Mouse (Mus musculus): ENCODE results near the gene Dusp22. TPM values are rescaled to one million over a fixed set of nuclear protein-coding genes. Genes with fewer than 3 reads are reported as not detected.

The Dusp22 gene
- polyA plus RNA-seq, 1 experiment from 2014 or later: 27.1 TPM

DNA sequence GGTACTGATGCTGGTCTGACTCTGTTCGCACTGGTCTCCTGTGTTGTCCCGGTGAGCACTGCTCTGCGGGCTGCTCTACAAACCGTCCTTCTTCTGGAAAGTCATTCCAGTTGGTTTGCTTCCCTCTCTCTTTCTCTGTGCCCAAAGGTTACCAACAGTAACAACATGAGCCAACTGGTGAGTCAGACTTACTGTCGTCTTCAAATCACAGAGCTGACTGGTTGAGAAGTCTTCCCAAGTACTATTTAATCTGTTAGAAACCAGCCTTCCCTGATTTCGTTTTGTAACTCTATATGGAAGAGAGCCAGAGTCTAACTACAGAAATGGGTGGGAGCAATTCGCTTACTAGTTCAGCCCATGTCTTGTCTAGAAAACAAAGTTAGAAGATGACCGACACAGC lies 5.5 kb downstream of the Dusp22 start:
- Histone ChIP-seq H3K27ac (ENCODE audit: low read length) (no peak overlapping the region), H3K36me3 (ENCODE audit: control insufficient read depth, insufficient read depth, low read length) (no peaks in the 10 kb centered on the region), H3K4me3 (ENCODE audit: low read depth, low read length) (no peak overlapping the region), H3K4me1 (ENCODE audit: control insufficient read depth, insufficient read depth, low read length) (peaks cover 3% of the 10 kb centered on the region), H3K27me3 (ENCODE audit: control insufficient read depth, insufficient read depth, low read depth, low read length) (no peaks in the 10 kb centered on the region), H3K9ac (ENCODE audit: low read depth, low read length) (no peak overlapping the region), H3K4me2 (ENCODE audit: low read length) (no peak overlapping the region), H3K9me3 (replicated peaks; ENCODE audit: control insufficient read depth, low read length, poor library complexity, severe bottlenecking) (no peaks in the 10 kb centered on the region)
- WGBS: 96% methylated on average over 8 of the region's 8 CpGs
- ATAC-seq: no peak

DNA sequence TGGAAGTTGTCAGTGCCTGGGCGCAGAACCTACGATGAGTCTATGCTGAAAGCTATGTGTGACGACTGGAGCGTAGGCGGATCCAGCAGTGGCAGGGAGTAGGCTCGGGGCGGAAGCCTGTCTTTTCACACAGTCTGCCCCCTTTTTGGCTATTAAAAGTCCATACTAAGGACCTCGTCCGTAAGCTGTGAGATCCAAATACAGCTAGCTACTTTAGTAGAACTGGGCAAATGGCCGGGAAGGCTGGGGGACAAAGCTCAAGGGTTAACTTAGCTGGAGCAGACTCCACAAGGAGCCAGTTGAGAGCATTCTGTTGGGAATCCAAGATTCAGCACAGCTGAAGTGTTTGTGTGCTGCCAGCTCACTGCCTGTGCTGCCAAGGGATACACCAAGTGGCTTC lies 6.7 kb downstream of the Dusp22 start:
- no peaks in the 10 kb centered on the region for H3K9me3 ChIP-seq (replicated peaks; ENCODE audit: control insufficient read depth, low read length, poor library complexity, severe bottlenecking)
- no peak overlapping the region for H3K27ac ChIP-seq (ENCODE audit: low read length)
- no peaks in the 10 kb centered on the region for H3K36me3 ChIP-seq (ENCODE audit: control insufficient read depth, insufficient read depth, low read length)
- H3K9ac ChIP-seq (ENCODE audit: low read depth, low read length): no peak overlapping the region
- 95% methylated on average over 10 of the region's 10 CpGs for WGBS
- H3K4me3 ChIP-seq (ENCODE audit: low read depth, low read length): no peak overlapping the region
- H3K27me3 ChIP-seq (ENCODE audit: control insufficient read depth, insufficient read depth, low read depth, low read length): no peaks in the 10 kb centered on the region
- H3K4me1 ChIP-seq (ENCODE audit: control insufficient read depth, insufficient read depth, low read length): no peaks in the 10 kb centered on the region
- ATAC-seq: no peak
- H3K4me2 ChIP-seq (ENCODE audit: low read length): no peak overlapping the region

GRCm38 (mm10) chr13:30668301-30668700 lies 8.5 kb downstream of the Dusp22 start:
- H3K4me3 ChIP-seq (ENCODE audit: low read depth, low read length): no peak overlapping the region

DNA sequence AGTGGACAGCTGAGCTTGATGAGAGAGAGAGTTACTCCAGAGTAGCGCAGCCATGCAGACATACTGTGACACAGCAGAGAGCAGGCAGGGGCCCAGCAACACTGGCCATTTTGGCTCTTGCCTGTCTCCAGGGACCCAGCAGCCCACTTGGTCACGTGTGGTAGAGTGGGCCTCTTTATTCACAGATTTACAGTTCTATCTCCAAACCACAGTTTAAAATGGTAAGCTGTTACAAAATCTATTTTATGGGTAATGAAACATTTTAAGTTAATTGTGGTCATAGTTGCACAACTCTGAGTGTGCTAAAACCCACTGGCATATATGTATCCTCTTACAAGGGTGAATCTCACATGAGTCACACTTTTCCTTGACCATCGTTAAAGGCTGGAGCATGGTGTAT lies 9.5 kb downstream of the Dusp22 start:
- WGBS: 92% methylated on average over 3 of the region's 3 CpGs
- no peak overlapping the region for H3K4me3 ChIP-seq (ENCODE audit: low read depth, low read length)
- no peak overlapping the region for H3K27ac ChIP-seq (ENCODE audit: low read length)
- H3K9me3 ChIP-seq (replicated peaks; ENCODE audit: control insufficient read depth, low read length, poor library complexity, severe bottlenecking): no peaks in the 10 kb centered on the region
- H3K27me3 ChIP-seq (ENCODE audit: control insufficient read depth, insufficient read depth, low read depth, low read length): no peaks in the 10 kb centered on the region
- H3K9ac ChIP-seq (ENCODE audit: low read depth, low read length): no peak overlapping the region
- H3K36me3 ChIP-seq (ENCODE audit: control insufficient read depth, insufficient read depth, low read length): peaks cover 3% of the 10 kb centered on the region; the same call in 1 of the 2 replicates
- ATAC-seq: no peak
- no peak overlapping the region for H3K4me2 ChIP-seq (ENCODE audit: low read length)
- H3K4me1 ChIP-seq (ENCODE audit: control insufficient read depth, insufficient read depth, low read length): no peaks in the 10 kb centered on the region

More at GRCm38 (mm10) chr13:30668301-30668700, 8.5 kb downstream of the Dusp22 start:
- Histone ChIP-seq H3K9ac (ENCODE audit: low read depth, low read length) (no peak overlapping the region), H3K36me3 (ENCODE audit: control insufficient read depth, insufficient read depth, low read length) (peaks cover 2% of the 10 kb centered on the region; the same call in 1 of the 2 replicates), H3K4me2 (ENCODE audit: low read length) (no peak overlapping the region), H3K27me3 (ENCODE audit: control insufficient read depth, insufficient read depth, low read depth, low read length) (no peaks in the 10 kb centered on the region), H3K9me3 (replicated peaks; ENCODE audit: control insufficient read depth, low read length, poor library complexity, severe bottlenecking) (no peaks in the 10 kb centered on the region), H3K4me1 (ENCODE audit: control insufficient read depth, insufficient read depth, low read length) (no peaks in the 10 kb centered on the region), H3K27ac (ENCODE audit: low read length) (no peak overlapping the region)
- WGBS: 89% methylated on average over 5 of the region's 5 CpGs
- no peak for ATAC-seq

GRCm38 (mm10) chr13:30673878-30674277 lies 14.1 kb downstream of the Dusp22 start:
- Histone ChIP-seq H3K9ac (ENCODE audit: low read depth, low read length) (no peak overlapping the region), H3K27ac (ENCODE audit: low read length) (no peak overlapping the region), H3K4me1 (ENCODE audit: control insufficient read depth, insufficient read depth, low read length) (no peaks in the 10 kb centered on the region), H3K9me3 (replicated peaks; ENCODE audit: control insufficient read depth, low read length, poor library complexity, severe bottlenecking) (no peaks in the 10 kb centered on the region), H3K36me3 (ENCODE audit: control insufficient read depth, insufficient read depth, low read length) (peaks cover 9% of the 10 kb centered on the region; the same call in 1 of the 2 replicates), H3K27me3 (ENCODE audit: control insufficient read depth, insufficient read depth, low read depth, low read length) (no peaks in the 10 kb centered on the region), H3K4me3 (ENCODE audit: low read depth, low read length) (no peak overlapping the region), H3K4me2 (ENCODE audit: low read length) (no peak overlapping the region)
- ATAC-seq: no peak
- WGBS: 92% methylated on average over 5 of the region's 5 CpGs

DNA sequence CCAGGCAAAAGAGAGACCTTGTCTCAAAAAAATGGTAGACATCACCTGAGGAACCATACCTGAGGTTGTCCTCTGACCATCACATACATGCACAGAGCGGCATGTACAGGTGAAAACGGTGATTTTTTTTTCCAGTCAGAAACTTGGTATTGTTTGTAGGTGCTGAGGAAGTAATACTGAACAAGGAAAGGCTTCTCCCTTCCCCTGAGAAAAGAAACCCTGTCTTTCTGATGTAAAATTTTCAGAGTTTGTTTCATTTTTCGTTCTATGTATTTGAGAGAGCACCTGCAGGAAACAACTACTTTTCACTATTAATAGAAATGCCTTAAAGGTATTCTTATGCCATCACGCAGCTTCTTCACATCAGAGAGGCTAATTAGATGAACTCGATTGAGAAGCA lies 19.0 kb downstream of the Dusp22 start:
- Histone ChIP-seq H3K27me3 (ENCODE audit: control insufficient read depth, insufficient read depth, low read depth, low read length) (no peaks in the 10 kb centered on the region), H3K27ac (ENCODE audit: low read length) (no peak overlapping the region), H3K4me3 (ENCODE audit: low read depth, low read length) (no peak overlapping the region), H3K9ac (ENCODE audit: low read depth, low read length) (no peak overlapping the region), H3K9me3 (replicated peaks; ENCODE audit: control insufficient read depth, low read length, poor library complexity, severe bottlenecking) (no peaks in the 10 kb centered on the region), H3K4me2 (ENCODE audit: low read length) (no peak overlapping the region), H3K36me3 (ENCODE audit: control insufficient read depth, insufficient read depth, low read length) (peaks cover 9% of the 10 kb centered on the region; the same call in 1 of the 2 replicates), H3K4me1 (ENCODE audit: control insufficient read depth, insufficient read depth, low read length) (no peaks in the 10 kb centered on the region)
- WGBS: 93% methylated on average over 5 of the region's 5 CpGs
- no peak for ATAC-seq

GRCm38 (mm10) chr13:30681866-30682265 lies 22.1 kb downstream of the Dusp22 start:
- H3K27ac ChIP-seq (ENCODE audit: low read length): no peak overlapping the region
- no peaks in the 10 kb centered on the region for H3K27me3 ChIP-seq (ENCODE audit: control insufficient read depth, insufficient read depth, low read depth, low read length)
- no peak overlapping the region for H3K4me2 ChIP-seq (ENCODE audit: low read length)
- no peak for ATAC-seq
- H3K4me1 ChIP-seq (ENCODE audit: control insufficient read depth, insufficient read depth, low read length): no peaks in the 10 kb centered on the region
- no peak overlapping the region for H3K4me3 ChIP-seq (ENCODE audit: low read depth, low read length)
- peaks cover 4% of the 10 kb centered on the region; the same call in 1 of the 2 replicates for H3K36me3 ChIP-seq (ENCODE audit: control insufficient read depth, insufficient read depth, low read length)
- no peaks in the 10 kb centered on the region for H3K9me3 ChIP-seq (replicated peaks; ENCODE audit: control insufficient read depth, low read length, poor library complexity, severe bottlenecking)
- 56% methylated on average over 4 of the region's 4 CpGs for WGBS
- H3K9ac ChIP-seq (ENCODE audit: low read depth, low read length): no peak overlapping the region

- no peaks in the 10 kb centered on the region for H3K27me3 ChIP-seq (ENCODE audit: control insufficient read depth, insufficient read depth, low read depth, low read length)
- no peak overlapping the region for H3K27ac ChIP-seq (ENCODE audit: low read length)
- H3K4me3 ChIP-seq (ENCODE audit: low read depth, low read length): no peak overlapping the region
- 92% methylated on average over 3 of the region's 3 CpGs for WGBS
- no peaks in the 10 kb centered on the region for H3K9me3 ChIP-seq (replicated peaks; ENCODE audit: control insufficient read depth, low read length, poor library complexity, severe bottlenecking)
- peaks cover 5% of the 10 kb centered on the region; the same call in 1 of the 2 replicates for H3K36me3 ChIP-seq (ENCODE audit: control insufficient read depth, insufficient read depth, low read length)
- no peaks in the 10 kb centered on the region for H3K4me1 ChIP-seq (ENCODE audit: control insufficient read depth, insufficient read depth, low read length)
- H3K9ac ChIP-seq (ENCODE audit: low read depth, low read length): no peak overlapping the region
- ATAC-seq: no peak
- H3K4me2 ChIP-seq (ENCODE audit: low read length): no peak overlapping the region
These were observed 22.5 kb downstream of the Dusp22 start for GRCm38 (mm10) chr13:30682328-30682727.

DNA sequence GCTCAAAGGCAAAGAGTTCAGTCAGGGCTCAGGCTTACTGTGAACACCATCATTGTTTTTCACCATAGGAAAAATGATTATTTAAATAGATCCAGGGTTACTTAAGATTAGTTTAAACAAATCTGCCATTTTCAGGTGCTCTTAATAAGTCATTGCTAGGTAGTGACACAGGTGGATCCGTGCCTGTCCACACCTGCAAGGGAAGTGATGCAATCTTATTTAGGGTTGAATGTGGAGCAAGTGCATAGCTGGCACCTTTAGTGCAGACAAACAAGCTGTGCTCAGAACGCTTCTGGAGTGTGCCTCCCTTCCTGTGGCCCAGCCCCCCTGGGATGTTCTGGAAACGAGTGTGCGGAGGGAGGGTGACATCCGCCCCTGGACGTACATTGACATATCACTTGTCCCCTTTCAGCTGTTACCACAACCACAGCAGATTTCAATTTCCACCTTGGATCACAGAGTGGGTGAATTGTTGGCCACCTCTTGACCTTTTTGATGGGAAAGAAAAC lies 24.9 kb downstream of the Dusp22 start:
- Histone ChIP-seq H3K27me3 (ENCODE audit: control insufficient read depth, insufficient read depth, low read depth, low read length) (no peaks in the 10 kb centered on the region), H3K4me1 (ENCODE audit: control insufficient read depth, insufficient read depth, low read length) (no peaks in the 10 kb centered on the region), H3K9ac (ENCODE audit: low read depth, low read length) (no peak overlapping the region), H3K4me2 (ENCODE audit: low read length) (no peak overlapping the region), H3K27ac (ENCODE audit: low read length) (no peak overlapping the region), H3K9me3 (replicated peaks; ENCODE audit: control insufficient read depth, low read length, poor library complexity, severe bottlenecking) (no peaks in the 10 kb centered on the region), H3K36me3 (ENCODE audit: control insufficient read depth, insufficient read depth, low read length) (peaks cover 5% of the 10 kb centered on the region; the same call in 1 of the 2 replicates), H3K4me3 (ENCODE audit: low read depth, low read length) (no peak overlapping the region)
- WGBS: 75% methylated on average over 6 of the region's 6 CpGs
- no peak for ATAC-seq
